Mouse (Mus musculus): ENCODE data around the gene 4930402H24Rik.
"Not testable (repeated sequence)": the region's sequence is repeated elsewhere in the genome, so short reads cannot be mapped to it uniquely, and the experiment has no call there.

The 4930402H24Rik gene

GRCm38 (mm10) chr2:130851363-130852246 is 54.6 kb downstream of the 4930402H24Rik start:
- DNase-seq = no peak

- DNase-seq = no peak
Observed at GRCm38 (mm10) chr2:130849688-130850087, 56.5 kb downstream of the 4930402H24Rik start.

GRCm38 (mm10) chr2:130848313-130848712 is 57.9 kb downstream of the 4930402H24Rik start:
- no peak for DNase-seq

- no peak for DNase-seq
Observed at GRCm38 (mm10) chr2:130843623-130844022, 62.6 kb downstream of the 4930402H24Rik start.

GRCm38 (mm10) chr2:130840846-130841245 is 65.4 kb downstream of the 4930402H24Rik start:
- DNase-seq = peak; percentile 85

- peak; percentile 79 for DNase-seq
Observed at GRCm38 (mm10) chr2:130839874-130840661, 66.1 kb downstream of the 4930402H24Rik start.

- no peak for DNase-seq
Observed at GRCm38 (mm10) chr2:130839528-130839873, 66.7 kb downstream of the 4930402H24Rik start.

GRCm38 (mm10) chr2:130839084-130839483 is 67.1 kb downstream of the 4930402H24Rik start:
- DNase-seq = peak; percentile 46

- no peak for DNase-seq
Observed at GRCm38 (mm10) chr2:130838131-130838530, 68.1 kb downstream of the 4930402H24Rik start.

GRCm38 (mm10) chr2:130833699-130834098 is 72.5 kb downstream of the 4930402H24Rik start:
- DNase-seq = no peak

GRCm38 (mm10) chr2:130832582-130832981 is 73.6 kb downstream of the 4930402H24Rik start:
- no peak for DNase-seq

- no peak for DNase-seq
Observed at GRCm38 (mm10) chr2:130832012-130832411, 74.2 kb downstream of the 4930402H24Rik start.

- no peak for DNase-seq
Observed at GRCm38 (mm10) chr2:130830236-130830635, 76.0 kb downstream of the 4930402H24Rik start.

- no peak for DNase-seq
Observed at GRCm38 (mm10) chr2:130829496-130829895, 76.7 kb downstream of the 4930402H24Rik start.

- no peak for DNase-seq
Observed at GRCm38 (mm10) chr2:130828668-130829067, 77.5 kb downstream of the 4930402H24Rik start.

GRCm38 (mm10) chr2:130828066-130828465 is 78.1 kb downstream of the 4930402H24Rik start:
- DNase-seq = not testable (repeated sequence)

- DNase-seq = peak; percentile 44
Observed at GRCm38 (mm10) chr2:130827410-130827809, 78.8 kb downstream of the 4930402H24Rik start.

- peak; percentile 63 for DNase-seq
Observed at GRCm38 (mm10) chr2:130818838-130819647, 87.2 kb downstream of the 4930402H24Rik start.

- no peak for DNase-seq
Observed at GRCm38 (mm10) chr2:130817865-130818264, 88.3 kb downstream of the 4930402H24Rik start.

GRCm38 (mm10) chr2:130816205-130816604 is 90.0 kb downstream of the 4930402H24Rik start:
- no peak for DNase-seq

- DNase-seq = no peak
Observed at GRCm38 (mm10) chr2:130814492-130814891, 91.7 kb downstream of the 4930402H24Rik start.

- no peak for DNase-seq
Observed at GRCm38 (mm10) chr2:130813729-130814128, 92.5 kb downstream of the 4930402H24Rik start.

GRCm38 (mm10) chr2:130812487-130812886 is 93.7 kb downstream of the 4930402H24Rik start:
- no peak for DNase-seq
